Mouse (Mus musculus): ENCODE measurements around the gene Bicd2. TPM values are rescaled to one million over a fixed set of nuclear protein-coding genes. Genes with fewer than 3 reads are reported as not detected.

Bicd2 gene
- polyA plus RNA-seq, 1 experiment from 2014 or later, result 32.5 TPM

DNA sequence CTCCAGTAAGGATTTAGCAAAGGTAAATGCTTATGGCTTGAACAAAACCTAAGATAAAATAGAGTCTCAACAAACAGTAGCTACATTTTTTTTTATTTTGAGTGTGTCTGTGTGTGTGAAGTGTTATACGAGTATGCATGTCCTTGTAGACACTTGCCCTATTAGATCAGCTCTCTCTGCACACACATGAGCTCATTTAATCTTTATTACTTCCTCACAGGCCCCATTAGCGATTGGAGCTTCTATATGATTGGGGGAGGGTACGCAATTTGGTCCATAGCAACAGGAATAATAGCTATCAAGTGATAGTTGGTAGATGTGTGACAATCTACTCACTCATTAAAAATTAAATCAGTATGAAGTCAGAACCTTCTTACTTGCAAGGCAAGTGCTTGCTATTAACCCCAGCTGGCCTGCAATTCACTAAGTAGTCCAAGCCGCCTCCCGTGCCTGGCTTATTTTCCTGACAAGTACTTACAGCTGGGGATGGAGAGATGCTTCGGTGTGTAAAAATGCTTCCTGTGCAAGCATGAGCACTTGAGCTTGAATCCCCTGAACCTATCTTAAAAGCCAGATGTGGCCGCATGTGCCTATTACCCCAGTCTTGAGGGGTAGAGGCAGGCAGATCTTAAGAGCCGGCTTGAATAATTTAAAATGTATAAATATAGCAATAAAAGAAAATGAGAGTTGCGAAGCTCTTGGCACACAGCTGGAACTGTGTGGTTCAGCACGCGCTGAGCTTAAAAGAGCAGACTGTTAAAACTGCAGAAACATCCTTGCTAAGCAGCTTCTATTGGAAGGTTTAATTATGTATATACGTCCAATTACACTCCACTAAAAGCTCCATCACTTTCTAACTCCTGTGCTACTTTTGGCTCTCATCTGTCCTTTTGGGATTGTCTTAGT, 6.1 kb upstream of the Bicd2 start:
- H3K4me1 ChIP-seq (ENCODE audit: insufficient read depth, low read depth, low read length), result no peaks in the 10 kb centered on the region
- H3K36me3 ChIP-seq (ENCODE audit: insufficient read depth, low read length), result no peaks in the 10 kb centered on the region
- H3K4me3 ChIP-seq (ENCODE audit: low read depth, low read length), result no peak overlapping the region
- no peaks in the 10 kb centered on the region for H3K27me3 ChIP-seq (replicated peaks; ENCODE audit: insufficient read depth, low read length)
- H3K9ac ChIP-seq (replicated peaks; ENCODE audit: low read depth), result no peak overlapping the region
- no peak overlapping the region for H3K4me2 ChIP-seq (replicated peaks; ENCODE audit: low read depth, low read length)
- H3K27ac ChIP-seq (ENCODE audit: low read length), result no peak overlapping the region
- ATAC-seq, result no peak
- DNase-seq (ENCODE audit: low spot score), result no peak
- WGBS, result 76% methylated on average over 12 of the region's 12 CpGs
- no peak for TF ChIP-seq EP300 (IDR thresholded peaks at IDR 0.05)
- TF ChIP-seq CTCF (IDR thresholded peaks at IDR 0.05), result no peak
- no peaks in the 10 kb centered on the region for H3K9me3 ChIP-seq (ENCODE audit: low read length)

DNA sequence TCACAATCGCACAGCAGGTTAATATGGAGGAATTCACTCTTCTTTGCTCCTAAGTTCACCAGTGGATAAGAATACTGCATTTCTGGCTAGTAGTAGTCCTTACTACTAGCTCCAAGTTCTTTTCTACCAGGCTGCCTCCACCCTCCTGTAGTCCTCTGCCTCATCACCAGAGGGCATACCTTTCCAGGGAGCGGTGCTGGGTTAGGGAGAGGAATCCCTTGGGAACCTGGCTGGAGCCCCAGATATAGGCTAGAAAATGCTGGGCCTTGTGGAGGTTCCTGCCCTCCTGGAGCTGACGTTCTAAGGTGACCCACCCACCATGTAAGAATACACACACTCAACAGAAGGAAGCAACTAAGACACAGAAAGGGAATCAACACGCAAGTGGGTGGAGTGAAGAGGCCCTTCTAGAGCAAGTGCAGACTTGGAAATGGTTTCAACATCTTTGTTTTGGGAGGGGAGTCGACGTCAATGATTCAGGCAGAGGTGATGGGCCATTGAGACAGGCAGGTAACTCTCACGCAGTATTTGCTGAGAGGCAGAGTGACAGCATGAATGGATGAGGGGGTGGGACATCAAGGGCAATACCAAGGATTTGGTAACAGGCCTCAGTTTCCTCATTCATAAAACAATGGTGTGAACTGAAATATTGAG, 2.4 kb upstream of the Bicd2 start:
- no peak overlapping the region; the same call in 1 of the 2 replicates for H3K27ac ChIP-seq (ENCODE audit: low read length)
- no peaks in the 10 kb centered on the region for H3K9me3 ChIP-seq (ENCODE audit: low read length)
- H3K4me2 ChIP-seq (replicated peaks; ENCODE audit: low read depth, low read length), result no peak overlapping the region
- TF ChIP-seq CTCF (IDR thresholded peaks at IDR 0.05) (peak; percentile 86), EP300 (IDR thresholded peaks at IDR 0.05) (no peak)
- no peak overlapping the region for H3K4me3 ChIP-seq (ENCODE audit: low read depth, low read length)
- ATAC-seq (peak; percentile 8; the same call in 1 of the 2 replicates), DNase-seq (ENCODE audit: low spot score) (peak; percentile 78)
- H3K27me3 ChIP-seq (replicated peaks; ENCODE audit: insufficient read depth, low read length), result no peaks in the 10 kb centered on the region
- peaks cover 22% of the 10 kb centered on the region; the same call in 1 of the 2 replicates for H3K4me1 ChIP-seq (ENCODE audit: insufficient read depth, low read depth, low read length)
- 57% methylated on average over 7 of the region's 7 CpGs for WGBS
- H3K36me3 ChIP-seq (ENCODE audit: insufficient read depth, low read length), result no peaks in the 10 kb centered on the region
- no peak overlapping the region for H3K9ac ChIP-seq (replicated peaks; ENCODE audit: low read depth)

DNA sequence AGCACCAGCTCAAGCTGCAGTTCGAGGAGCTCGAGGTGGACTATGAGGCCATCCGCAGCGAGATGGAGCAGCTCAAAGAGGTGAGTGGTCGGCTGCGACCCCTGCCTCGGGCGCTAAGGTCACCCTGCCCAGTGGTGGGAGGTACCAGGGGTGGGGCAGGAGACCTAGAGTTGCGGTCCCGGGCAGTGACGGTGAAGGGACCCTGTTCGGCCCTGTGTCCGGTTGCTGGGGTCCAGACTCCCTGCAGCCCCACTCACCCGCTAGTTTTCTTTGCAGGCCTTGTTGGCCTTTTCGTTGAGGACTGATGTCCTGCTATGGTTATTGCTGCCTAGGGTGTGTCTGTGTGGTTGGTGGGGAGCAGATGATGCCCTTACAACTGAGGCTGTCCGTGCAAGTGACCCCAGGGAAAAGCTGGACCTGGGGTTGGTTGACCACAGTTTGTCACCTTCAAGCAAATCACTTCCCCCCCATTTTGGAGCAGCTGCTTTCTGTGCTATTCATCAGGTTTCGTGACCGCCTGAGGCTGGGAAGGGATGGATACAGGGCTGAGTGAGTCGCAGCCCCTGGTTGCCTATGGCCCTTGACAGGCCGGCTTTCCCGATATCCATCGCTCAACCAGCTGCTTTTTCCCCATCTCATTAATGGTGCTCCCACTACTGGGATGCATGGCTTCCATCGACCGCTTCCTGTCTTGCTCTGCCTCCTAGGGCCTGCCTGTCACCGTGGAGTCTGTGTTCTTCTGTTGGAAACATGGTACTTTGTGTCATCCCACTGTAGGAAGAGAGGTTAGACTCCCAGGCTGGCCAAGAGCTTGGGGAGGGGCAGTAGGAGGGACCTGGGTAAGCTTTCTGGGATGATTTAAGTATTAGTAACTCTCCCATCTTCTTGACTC, 692 bp downstream of the Bicd2 start:
- DNase-seq (ENCODE audit: low spot score) (no peak), ATAC-seq (peak; percentile 0; the same call in 1 of the 2 replicates)
- Histone ChIP-seq H3K27ac (ENCODE audit: low read length) (peak overlapping the region; percentile 62), H3K36me3 (ENCODE audit: insufficient read depth, low read length) (no peaks in the 10 kb centered on the region), H3K9me3 (ENCODE audit: low read length) (no peaks in the 10 kb centered on the region), H3K4me2 (replicated peaks; ENCODE audit: low read depth, low read length) (peak overlapping the region; percentile 88), H3K4me3 (ENCODE audit: low read depth, low read length) (peak overlapping the region; percentile 87), H3K9ac (replicated peaks; ENCODE audit: low read depth) (peak overlapping the region; percentile 85), H3K4me1 (ENCODE audit: insufficient read depth, low read depth, low read length) (peaks cover 38% of the 10 kb centered on the region), H3K27me3 (replicated peaks; ENCODE audit: insufficient read depth, low read length) (no peaks in the 10 kb centered on the region)
- TF ChIP-seq CTCF (IDR thresholded peaks at IDR 0.05) (no peak), EP300 (IDR thresholded peaks at IDR 0.05) (no peak)
- WGBS, result 4% methylated on average over 25 of the region's 25 CpGs

DNA sequence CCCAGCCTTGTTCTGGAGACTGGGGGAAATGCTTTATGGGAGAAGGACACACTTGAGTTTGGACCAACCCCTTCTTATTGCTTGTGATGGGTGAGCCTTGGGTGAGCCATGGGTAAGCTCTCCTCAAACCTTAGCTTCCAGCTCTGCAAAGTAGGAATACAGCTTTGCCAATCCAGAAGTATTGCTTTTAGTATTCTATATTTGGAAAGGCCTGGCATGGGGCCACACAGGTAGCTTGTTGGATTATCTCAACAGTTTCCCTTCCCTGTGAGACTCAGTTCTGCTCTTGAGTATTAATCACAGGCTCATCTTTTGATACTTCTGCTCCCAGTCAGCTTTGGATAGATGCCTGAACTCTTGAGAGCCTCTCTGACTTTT, 1.3 kb downstream of the Bicd2 start:
- no peak overlapping the region for H3K27ac ChIP-seq (ENCODE audit: low read length)
- no peaks in the 10 kb centered on the region for H3K9me3 ChIP-seq (ENCODE audit: low read length)

DNA sequence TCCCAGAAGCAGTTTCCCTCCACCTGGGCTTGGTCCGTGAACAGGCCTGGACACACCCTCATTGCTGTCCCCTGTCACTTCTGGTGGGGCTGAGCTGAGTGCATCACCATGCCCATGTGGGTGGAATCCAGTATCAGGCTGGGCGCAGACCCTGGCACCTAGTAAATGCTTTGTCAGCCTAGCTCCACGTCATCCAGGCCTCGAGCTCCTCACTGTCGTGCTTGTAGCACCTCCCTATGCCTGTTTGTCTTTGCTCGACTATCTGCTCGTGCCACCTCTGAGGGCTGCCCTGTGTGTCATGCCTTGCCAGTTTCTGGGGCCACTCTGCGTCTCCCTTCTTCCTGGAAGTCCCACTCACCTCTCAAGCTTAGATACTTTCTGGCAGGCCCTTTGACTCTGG, 3.2 kb downstream of the Bicd2 start:
- Histone ChIP-seq H3K36me3 (ENCODE audit: insufficient read depth, low read length) (no peaks in the 10 kb centered on the region), H3K27me3 (replicated peaks; ENCODE audit: insufficient read depth, low read length) (no peaks in the 10 kb centered on the region), H3K9ac (replicated peaks; ENCODE audit: low read depth) (no peak overlapping the region), H3K4me2 (replicated peaks; ENCODE audit: low read depth, low read length) (no peak overlapping the region), H3K4me1 (ENCODE audit: insufficient read depth, low read depth, low read length) (peaks cover 38% of the 10 kb centered on the region), H3K9me3 (ENCODE audit: low read length) (no peaks in the 10 kb centered on the region), H3K27ac (ENCODE audit: low read length) (0 out of 2 replicates have a peak overlapping the region, but pooled peaks have one; percentile 26), H3K4me3 (ENCODE audit: low read depth, low read length) (no peak overlapping the region)
- DNase-seq (ENCODE audit: low spot score) (no peak), ATAC-seq (no peak)
- no peak for TF ChIP-seq EP300 (IDR thresholded peaks at IDR 0.05)
- no peak for TF ChIP-seq CTCF (IDR thresholded peaks at IDR 0.05)
- 60% methylated on average over 8 of the region's 8 CpGs for WGBS

More for the DNA sequence above, 1.3 kb downstream of the Bicd2 start:
- Histone ChIP-seq H3K36me3 (ENCODE audit: insufficient read depth, low read length) (no peaks in the 10 kb centered on the region), H3K4me2 (replicated peaks; ENCODE audit: low read depth, low read length) (peak overlapping the region; percentile 88), H3K9ac (replicated peaks; ENCODE audit: low read depth) (peak overlapping the region; percentile 85; the same call in 1 of the 2 replicates), H3K27me3 (replicated peaks; ENCODE audit: insufficient read depth, low read length) (no peaks in the 10 kb centered on the region), H3K4me3 (ENCODE audit: low read depth, low read length) (peak overlapping the region; percentile 87), H3K4me1 (ENCODE audit: insufficient read depth, low read depth, low read length) (peaks cover 38% of the 10 kb centered on the region)
- ATAC-seq (no peak), DNase-seq (ENCODE audit: low spot score) (no peak)
- TF ChIP-seq CTCF (IDR thresholded peaks at IDR 0.05), result no peak
- no peak for TF ChIP-seq EP300 (IDR thresholded peaks at IDR 0.05)

Data from lung, postnatal 0 days (tissue).